Mouse (Mus musculus) MEL (cell line): Measurements from ENCODE around the gene Upb1. TPM values are rescaled to one million over a fixed set of nuclear protein-coding genes. Genes with fewer than 3 reads are reported as not detected.

Source experiments
- DNase-seq: peaks from one replicate; pipeline ENCODE4 v3.0.0; 2011; ENCODE audit warnings: low read depth, low spot score
- H3K27ac ChIP-seq: 2 replicates; pipeline ENCODE4 v1.5.1; 2012; ENCODE audit warnings: low read depth, mild to moderate bottlenecking, control low read depth, low read length, moderate library complexity; ENCODE audit not compliant: control insufficient read depth
- H3K27me3 ChIP-seq, 2 experiments: fragments of 150-350 bp in 1 of 2; sonication (generic) in 1 of 2; 2 replicates each; pipeline ENCODE4 v1.6.1; 2012; ENCODE audit warnings: low read length in 2 of 2, mild to moderate bottlenecking in 2 of 2, improper control_type of control experiment in 1 of 2, moderate library complexity in 1 of 2; ENCODE audit not compliant: insufficient read depth in 2 of 2, control insufficient read depth in 1 of 2
- H3K36me3 ChIP-seq, 2 experiments: 2 replicates each; pipeline ENCODE4 v1.6.1; 2012 to 2014; ENCODE audit warnings: low read length in 2 of 2, improper control_type of control experiment in 1 of 2, inconsistent platforms in 1 of 2, mild to moderate bottlenecking in 1 of 2; ENCODE audit not compliant: insufficient read depth in 2 of 2, control insufficient read depth in 1 of 2
- H3K4me1 ChIP-seq, 2 experiments: fragments of 150-350 bp in 1 of 2; sonication (generic) in 1 of 2; 2 replicates each; pipeline ENCODE4 v1.6.1; 2012; ENCODE audit warnings: low read length in 2 of 2, improper control_type of control experiment in 1 of 2, mild to moderate bottlenecking in 1 of 2; ENCODE audit not compliant: insufficient read depth in 2 of 2, control insufficient read depth in 1 of 2
- H3K4me3 ChIP-seq, 2 experiments: fragments of 150-350 bp in 1 of 2; sonication (generic) in 1 of 2; 2 replicates each; pipeline ENCODE4 v1.5.1; 2012; ENCODE audit warnings: low read depth in 2 of 2, low read length in 2 of 2, mild to moderate bottlenecking in 2 of 2, moderate library complexity in 2 of 2, control low read depth in 1 of 2, improper control_type of control experiment in 1 of 2; ENCODE audit not compliant: control insufficient read depth in 1 of 2, insufficient read depth in 1 of 2
- H3K79me2 ChIP-seq: 2 replicates; pipeline ENCODE4 v1.6.1; 2012; ENCODE audit warnings: mild to moderate bottlenecking, low read length, moderate library complexity; ENCODE audit not compliant: control insufficient read depth, poor library complexity, insufficient read depth
- H3K9ac ChIP-seq: 2 replicates; pipeline ENCODE4 v1.6.1; 2012; ENCODE audit warnings: low read depth, mild to moderate bottlenecking, control low read depth, low read length, moderate library complexity; ENCODE audit not compliant: control insufficient read depth, poor library complexity, severe bottlenecking
- H3K9me3 ChIP-seq: fragments of 150-350 bp; sonication (generic); replicated peaks from 2 replicates; pipeline ENCODE4 v1.6.1; 2012; ENCODE audit warnings: mild to moderate bottlenecking, low read length, improper control_type of control experiment, moderate library complexity; ENCODE audit not compliant: insufficient read depth
- BHLHE40 ChIP-seq: IDR thresholded peaks from 2 replicates; pipeline ENCODE4 v1.6.1; 2012; ENCODE audit warnings: low read depth, mild to moderate bottlenecking, inconsistent platforms, low read length, improper control_type of control experiment, borderline replicate concordance
- CHD1 ChIP-seq: IDR thresholded peaks from 2 replicates; pipeline ENCODE4 v1.6.1; 2012; ENCODE audit warnings: low read depth, mild to moderate bottlenecking, inconsistent platforms, low read length, improper control_type of control experiment
- CHD2 ChIP-seq: IDR thresholded peaks from 2 replicates; pipeline ENCODE4 v1.6.1; 2011; ENCODE audit warnings: low read length, improper control_type of control experiment
- E2F4 ChIP-seq: IDR thresholded peaks from 2 replicates; pipeline ENCODE4 v1.6.1; 2011; ENCODE audit warnings: low read depth, low read length, improper control_type of control experiment, borderline replicate concordance
- ELF1 ChIP-seq: IDR thresholded peaks from 2 replicates; pipeline ENCODE4 v1.6.1; 2014; ENCODE audit warnings: low read depth, mild to moderate bottlenecking, inconsistent platforms, low read length, improper control_type of control experiment, moderate library complexity
- EP300 ChIP-seq, 2 experiments: IDR thresholded peaks; 2 replicates each; pipeline ENCODE4 v1.6.1; 2011; ENCODE audit warnings: improper control_type of control experiment in 2 of 2, low read length in 2 of 2, low read depth in 1 of 2, mild to moderate bottlenecking in 1 of 2
- ETS1 ChIP-seq: IDR thresholded peaks from 2 replicates; pipeline ENCODE4 v1.6.1; 2012; ENCODE audit warnings: low read depth, mild to moderate bottlenecking, inconsistent platforms, low read length, improper control_type of control experiment, moderate library complexity
- GABPA ChIP-seq: IDR thresholded peaks from 2 replicates; pipeline ENCODE4 v1.6.1; 2012; ENCODE audit warnings: low read depth, mild to moderate bottlenecking, inconsistent platforms, low read length, improper control_type of control experiment, moderate library complexity
- GATA1 ChIP-seq: IDR thresholded peaks from 2 replicates; pipeline ENCODE4 v1.6.1; 2011; ENCODE audit warnings: low read depth, low read length, improper control_type of control experiment
- HCFC1 ChIP-seq: IDR thresholded peaks from 2 replicates; pipeline ENCODE4 v1.6.1; 2012; ENCODE audit warnings: low read depth, mild to moderate bottlenecking, inconsistent platforms, low read length, improper control_type of control experiment, moderate library complexity
- JUND ChIP-seq: IDR thresholded peaks from 2 replicates; pipeline ENCODE4 v1.6.1; 2011; ENCODE audit warnings: low read depth, mild to moderate bottlenecking, improper control_type of control experiment, low read length
- KAT2A ChIP-seq: conservative IDR thresholded peaks from 2 replicates; pipeline ENCODE4 v1.6.1; 2012; ENCODE audit warnings: low read depth, low read length, improper control_type of control experiment, inconsistent platforms
- MAFK ChIP-seq: IDR thresholded peaks from 2 replicates; pipeline ENCODE4 v1.6.1; 2011; ENCODE audit warnings: low read depth, mild to moderate bottlenecking, low read length, improper control_type of control experiment, borderline replicate concordance
- MAX ChIP-seq: IDR thresholded peaks from 2 replicates; pipeline ENCODE4 v1.6.1; 2011; ENCODE audit warnings: low read length, improper control_type of control experiment
- MEF2A ChIP-seq: IDR thresholded peaks from 2 replicates; pipeline ENCODE4 v1.6.1; 2014; ENCODE audit warnings: low read depth, mild to moderate bottlenecking, inconsistent platforms, low read length, improper control_type of control experiment; ENCODE audit not compliant: poor library complexity, insufficient replicate concordance, severe bottlenecking; ENCODE audit errors: extremely low read depth
- MXI1 ChIP-seq: IDR thresholded peaks from 2 replicates; pipeline ENCODE4 v1.6.1; 2011; ENCODE audit warnings: mild to moderate bottlenecking, low read depth, low read length, improper control_type of control experiment
- MYB ChIP-seq: IDR thresholded peaks from 2 replicates; pipeline ENCODE4 v1.6.1; 2011; ENCODE audit warnings: mild to moderate bottlenecking, low read depth, low read length, improper control_type of control experiment
- MYC ChIP-seq: IDR thresholded peaks from 2 replicates; pipeline ENCODE4 v1.6.1; 2011; ENCODE audit warnings: low read depth, mild to moderate bottlenecking, low read length, improper control_type of control experiment, moderate library complexity
- NRF1 ChIP-seq: IDR thresholded peaks from 2 replicates; pipeline ENCODE4 v1.6.1; 2014; ENCODE audit warnings: low read depth, mild to moderate bottlenecking, inconsistent platforms, low read length, improper control_type of control experiment, moderate library complexity; ENCODE audit not compliant: poor library complexity, insufficient read depth, severe bottlenecking
- POLR2A ChIP-seq, 2 experiments: IDR thresholded peaks; 2 replicates each; pipeline ENCODE4 v1.6.1; 2011 to 2012; ENCODE audit warnings: low read length in 2 of 2, mild to moderate bottlenecking in 2 of 2, control low read depth in 1 of 2, improper control_type of control experiment in 1 of 2, low read depth in 1 of 2, moderate library complexity in 1 of 2; ENCODE audit not compliant: control insufficient read depth in 1 of 2, insufficient read depth in 1 of 2, poor library complexity in 1 of 2
- POLR2AphosphoS5 ChIP-seq: IDR thresholded peaks from 2 replicates; pipeline ENCODE4 v1.6.1; 2012; ENCODE audit warnings: low read depth, borderline replicate concordance, mild to moderate bottlenecking, inconsistent platforms, low read length, moderate library complexity, mixed read lengths
- RCOR1 ChIP-seq: IDR thresholded peaks from 2 replicates; pipeline ENCODE4 v1.6.1; 2012; ENCODE audit warnings: low read depth, mild to moderate bottlenecking, inconsistent platforms, low read length, improper control_type of control experiment
- SMC3 ChIP-seq: IDR thresholded peaks from 2 replicates; pipeline ENCODE4 v1.6.1; 2011; ENCODE audit warnings: low read depth, low read length, improper control_type of control experiment
- TAL1 ChIP-seq: IDR thresholded peaks from 2 replicates; pipeline ENCODE4 v1.6.1; 2012; ENCODE audit warnings: mild to moderate bottlenecking, inconsistent platforms, low read length, moderate library complexity, mixed read lengths
- TBP ChIP-seq: IDR thresholded peaks from 2 replicates; pipeline ENCODE4 v1.8.0; 2011; ENCODE audit warnings: low read depth, low read length, improper control_type of control experiment
- TCF12 ChIP-seq: IDR thresholded peaks from 2 replicates; pipeline ENCODE4 v1.6.1; 2014; ENCODE audit warnings: low read depth, mild to moderate bottlenecking, inconsistent platforms, low read length, improper control_type of control experiment, moderate library complexity
- UBTF ChIP-seq: IDR thresholded peaks from 2 replicates; pipeline ENCODE4 v1.6.1; 2012; ENCODE audit warnings: low read depth, mild to moderate bottlenecking, inconsistent platforms, low read length, improper control_type of control experiment, moderate library complexity, borderline replicate concordance; ENCODE audit not compliant: insufficient read depth
- USF2 ChIP-seq, 2 experiments: IDR thresholded peaks; 2 replicates each; pipeline ENCODE4 v1.6.1; 2011 to 2012; ENCODE audit warnings: improper control_type of control experiment in 2 of 2, low read length in 2 of 2, borderline replicate concordance in 1 of 2, inconsistent platforms in 1 of 2, low read depth in 1 of 2, mild to moderate bottlenecking in 1 of 2; ENCODE audit not compliant: insufficient read depth in 1 of 2
- ZMIZ1 ChIP-seq: IDR thresholded peaks from 2 replicates; pipeline ENCODE4 v1.6.1; 2012; ENCODE audit warnings: low read depth, mild to moderate bottlenecking, inconsistent platforms, low read length, improper control_type of control experiment, moderate library complexity
- polyA plus RNA-seq, 2 experiments: library from polyadenylated mRNA; stranded (reverse) in 1 of 2; unstranded in 1 of 2; fragments of >175 nt in 1 of 2; fragments of >200 nt in 1 of 2; gene quantifications; 2 replicates each; pipeline versions ENCODE4 v1.2.1 to v1.2.4; 2012; ENCODE audit warnings: low replicate concordance in 2 of 2, low read depth in 1 of 2; ENCODE audit not compliant: insufficient read length in 2 of 2, insufficient read depth in 1 of 2, missing spikeins in 1 of 2
- total RNA-seq: library from RNA; depleted of rRNA; stranded (reverse); fragments of 300-350 nt; gene quantifications from 2 replicates; pipeline ENCODE4 v1.2.3, GENCODE M21; 2012

The Upb1 gene
- total and polyA plus RNA-seq, 3 experiments, result 0.03 TPM; not detected in 2

GRCm38 (mm10) chr10:75484066-75484465, 83.2 kb downstream of the Upb1 start:
- no peak overlapping the region for H3K9ac ChIP-seq

GRCm38 (mm10) chr10:75484767-75485166, 83.9 kb downstream of the Upb1 start:
- no peak overlapping the region for H3K27ac ChIP-seq
- peaks cover 0 to 2% of the 10 kb centered on the region in 2 experiments; a peak in 1 of 4 replicates for H3K4me1 ChIP-seq
- no peaks in the 10 kb centered on the region for H3K9me3 ChIP-seq
- peaks cover 0 to 5% of the 10 kb centered on the region in 2 experiments; a peak in 2 of 4 replicates for H3K36me3 ChIP-seq
- no peak overlapping the region for H3K4me3 ChIP-seq
- TF ChIP-seq GABPA, result no peak
- no peak for TF ChIP-seq UBTF
- no peak for TF ChIP-seq TBP
- TF ChIP-seq MEF2A, result no peak
- TF ChIP-seq MYB, result no peak
- TF ChIP-seq SMC3, result no peak
- TF ChIP-seq KAT2A, result no peak
- no peak for TF ChIP-seq TCF12
- TF ChIP-seq TAL1, result no peak
- no peak for TF ChIP-seq ETS1
- TF ChIP-seq ELF1, result no peak
- no peak for TF ChIP-seq MAFK
- no peak for TF ChIP-seq POLR2AphosphoS5
- TF ChIP-seq MXI1, result no peak
- TF ChIP-seq NRF1, result no peak
- no peaks in the 10 kb centered on the region for H3K79me2 ChIP-seq
- no peak overlapping the region for H3K9ac ChIP-seq
- 0 out of 4 replicates have a peak, but pooled peaks cover 1 to 2% of the 10 kb centered on the region in 2 experiments for H3K27me3 ChIP-seq
- DNase-seq, result no peak

More at GRCm38 (mm10) chr10:75484066-75484465, 83.2 kb downstream of the Upb1 start:
- peaks cover 0 to 2% of the 10 kb centered on the region in 2 experiments; a peak in 1 of 4 replicates for H3K36me3 ChIP-seq
- H3K79me2 ChIP-seq, result no peaks in the 10 kb centered on the region
- no peak overlapping the region for H3K27ac ChIP-seq
- H3K27me3 ChIP-seq, result 0 out of 4 replicates have a peak, but pooled peaks cover 1 to 2% of the 10 kb centered on the region in 2 experiments
- TF ChIP-seq JUND (no peak), GATA1 (no peak), TCF12 (no peak), HCFC1 (no peak), CHD1 (no peak), POLR2A (IDR thresholded peaks at IDR 0.05; ENCODE audit: control insufficient read depth in 1 of 2, insufficient read depth in 1 of 2, low read depth in 1 of 2, low read length in 2 of 2, poor library complexity in 1 of 2) (no peak), TBP (no peak), MYC (no peak), CHD2 (no peak), MAX (no peak), E2F4 (no peak), ZMIZ1 (no peak), BHLHE40 (no peak), SMC3 (no peak), MXI1 (no peak), MYB (no peak), USF2 (IDR thresholded peaks at IDR 0.05; ENCODE audit: borderline replicate concordance in 1 of 2, insufficient read depth in 1 of 2, low read depth in 1 of 2, low read length in 2 of 2) (no peak), MAFK (no peak), RCOR1 (no peak), EP300 (IDR thresholded peaks at IDR 0.05; ENCODE audit: low read depth in 1 of 2, low read length in 2 of 2) (no peak)
- TF ChIP-seq, all 39 proteins: peak for 0
- Histone ChIP-seq H3K4me3 (no peak overlapping the region), H3K9me3 (no peaks in the 10 kb centered on the region), H3K4me1 (peaks cover 0 to under 1% of the 10 kb centered on the region in 2 experiments; a peak in 1 of 4 replicates)
- DNase-seq, result no peak
